Mouse (Mus musculus) forebrain, embryonic 15.5 days (tissue): ENCODE data around the gene Nt5c1a. TPM values are rescaled to one million over a fixed set of nuclear protein-coding genes. Genes with fewer than 3 reads are reported as not detected.

ENCODE experiments used
- ATAC-seq: fragments of 200-750 bp; cut with Nextera tagmentation; replicated peaks from 2 replicates; pipeline ENCODE4 v1.8.0; 2017; ENCODE audit warnings: mild to moderate bottlenecking, moderate TSS enrichment, moderate library complexity
- H3K27ac ChIP-seq: fragments of 300-500 bp; sonication (generic); replicated peaks from 2 replicates; pipeline ENCODE4 v1.5.1; 2015; ENCODE audit warnings: mild to moderate bottlenecking, inconsistent platforms
- H3K27me3 ChIP-seq: fragments of 300-500 bp; sonication (generic); 2 replicates; pipeline ENCODE4 v1.6.1; 2015; ENCODE audit warnings: inconsistent platforms
- H3K36me3 ChIP-seq: fragments of 300-500 bp; sonication (generic); 2 replicates; pipeline ENCODE4 v1.6.1; 2015; ENCODE audit warnings: mild to moderate bottlenecking, inconsistent platforms
- H3K4me1 ChIP-seq: fragments of 300-500 bp; sonication (generic); 2 replicates; pipeline ENCODE4 v1.6.1; 2015; ENCODE audit warnings: inconsistent platforms
- H3K4me2 ChIP-seq: fragments of 300-500 bp; sonication (generic); replicated peaks from 2 replicates; pipeline ENCODE4 v1.6.1; 2015; ENCODE audit warnings: mild to moderate bottlenecking, inconsistent platforms
- H3K4me3 ChIP-seq: fragments of 300-500 bp; sonication (generic); 2 replicates; pipeline ENCODE4 v1.5.1; 2015; ENCODE audit warnings: mild to moderate bottlenecking, inconsistent platforms
- H3K9ac ChIP-seq: fragments of 300-500 bp; sonication (generic); replicated peaks from 2 replicates; pipeline ENCODE4 v1.6.1; 2015; ENCODE audit warnings: mild to moderate bottlenecking, inconsistent platforms
- H3K9me3 ChIP-seq: fragments of 300-500 bp; sonication (generic); 2 replicates; pipeline ENCODE4 v1.6.1; 2016; ENCODE audit warnings: inconsistent platforms
- WGBS: fragments of 180-500 bp; shearing (Covaris S2); methylation state at CpG from one replicate; pipeline ENCODE4 v1.1.7; 2015; ENCODE audit warnings: mixed read lengths; 5-methylcytosine and 5-hydroxymethylcytosine counted together
- polyA plus RNA-seq: library from polyadenylated mRNA; unstranded; fragments of >200 nt; fragmentation: Nextera tagmentation; extraction: Ambion mirVana; gene quantifications from 2 replicates; pipeline ENCODE4 v1.2.1, GENCODE M21; 2015

Gene Nt5c1a
- polyA plus RNA-seq, 1 experiment from 2014 or later, result not detected

GRCm38 (mm10) chr4:123213975-123214374 is 12.7 kb downstream of the Nt5c1a start:
- no peak for ATAC-seq
- Histone ChIP-seq H3K4me1 (no peaks in the 10 kb centered on the region; the same call in 1 of the 2 replicates), H3K36me3 (no peaks in the 10 kb centered on the region), H3K27me3 (no peaks in the 10 kb centered on the region), H3K9ac (no peak overlapping the region), H3K27ac (no peak overlapping the region), H3K9me3 (no peaks in the 10 kb centered on the region), H3K4me3 (no peak overlapping the region), H3K4me2 (no peak overlapping the region)
- WGBS, result 94% methylated on average over 9 of the region's 9 CpGs

- Histone ChIP-seq H3K4me1 (no peaks in the 10 kb centered on the region; the same call in 1 of the 2 replicates), H3K27me3 (no peaks in the 10 kb centered on the region), H3K9me3 (no peaks in the 10 kb centered on the region), H3K4me2 (no peak overlapping the region), H3K9ac (no peak overlapping the region), H3K36me3 (no peaks in the 10 kb centered on the region), H3K27ac (peak overlapping the region; percentile 55), H3K4me3 (no peak overlapping the region)
- peak; percentile 57 for ATAC-seq
- 65% methylated on average over 1 of the region's 1 CpGs for WGBS
Observed at GRCm38 (mm10) chr4:123215367-123215766, 14.1 kb downstream of the Nt5c1a start.

GRCm38 (mm10) chr4:123216782-123217181 is 15.5 kb downstream of the Nt5c1a start:
- H3K9me3 ChIP-seq, result no peaks in the 10 kb centered on the region
- no peaks in the 10 kb centered on the region for H3K36me3 ChIP-seq
- no peak overlapping the region for H3K4me2 ChIP-seq
- no peaks in the 10 kb centered on the region; the same call in 1 of the 2 replicates for H3K4me1 ChIP-seq
- H3K27ac ChIP-seq, result no peak overlapping the region
- no peak overlapping the region for H3K4me3 ChIP-seq
- ATAC-seq, result no peak
- no peak overlapping the region for H3K9ac ChIP-seq
- no peaks in the 10 kb centered on the region for H3K27me3 ChIP-seq
- 17% methylated on average over 1 of the region's 1 CpGs for WGBS

GRCm38 (mm10) chr4:123219720-123220357 is 18.5 kb downstream of the Nt5c1a start:
- Histone ChIP-seq H3K27me3 (no peaks in the 10 kb centered on the region), H3K9ac (no peak overlapping the region), H3K4me1 (no peaks in the 10 kb centered on the region; the same call in 1 of the 2 replicates), H3K36me3 (no peaks in the 10 kb centered on the region), H3K4me2 (no peak overlapping the region), H3K9me3 (no peaks in the 10 kb centered on the region), H3K27ac (no peak overlapping the region), H3K4me3 (no peak overlapping the region)
- 76% methylated on average over 15 of the region's 15 CpGs for WGBS
- ATAC-seq, result peak; percentile 76

- Histone ChIP-seq H3K9ac (no peak overlapping the region), H3K4me3 (no peak overlapping the region), H3K27me3 (no peaks in the 10 kb centered on the region), H3K9me3 (no peaks in the 10 kb centered on the region), H3K27ac (no peak overlapping the region), H3K4me2 (no peak overlapping the region), H3K4me1 (no peaks in the 10 kb centered on the region), H3K36me3 (no peaks in the 10 kb centered on the region)
- 94% methylated on average over 4 of the region's 4 CpGs for WGBS
- no peak for ATAC-seq
Observed at GRCm38 (mm10) chr4:123220637-123221036, 19.3 kb downstream of the Nt5c1a start.

- no peaks in the 10 kb centered on the region for H3K4me1 ChIP-seq
- H3K4me3 ChIP-seq, result no peak overlapping the region
- ATAC-seq, result no peak
- no peak overlapping the region for H3K4me2 ChIP-seq
- H3K27ac ChIP-seq, result no peak overlapping the region
- no peaks in the 10 kb centered on the region for H3K36me3 ChIP-seq
- no peaks in the 10 kb centered on the region for H3K9me3 ChIP-seq
- no peaks in the 10 kb centered on the region for H3K27me3 ChIP-seq
- H3K9ac ChIP-seq, result no peak overlapping the region
- 42% methylated on average over 3 of the region's 3 CpGs for WGBS
Observed at GRCm38 (mm10) chr4:123223309-123223708, 22.0 kb downstream of the Nt5c1a start.

GRCm38 (mm10) chr4:123225718-123226403 is 24.6 kb downstream of the Nt5c1a start:
- Histone ChIP-seq H3K4me2 (no peak overlapping the region), H3K4me1 (no peaks in the 10 kb centered on the region), H3K27me3 (no peaks in the 10 kb centered on the region), H3K9me3 (no peaks in the 10 kb centered on the region), H3K9ac (no peak overlapping the region), H3K4me3 (no peak overlapping the region), H3K27ac (no peak overlapping the region), H3K36me3 (no peaks in the 10 kb centered on the region)
- 81% methylated on average over 10 of the region's 10 CpGs for WGBS
- ATAC-seq, result no peak

- WGBS, result 56% methylated on average over 4 of the region's 4 CpGs
Observed at GRCm38 (mm10) chr4:123227707-123228106, 26.4 kb downstream of the Nt5c1a start.

GRCm38 (mm10) chr4:123228270-123228669 is 27.0 kb downstream of the Nt5c1a start:
- 58% methylated on average over 2 of the region's 2 CpGs for WGBS
- Histone ChIP-seq H3K4me1 (no peaks in the 10 kb centered on the region), H3K27me3 (peaks cover 11% of the 10 kb centered on the region; the same call in 1 of the 2 replicates), H3K27ac (no peak overlapping the region), H3K36me3 (no peaks in the 10 kb centered on the region), H3K4me2 (no peak overlapping the region), H3K4me3 (no peak overlapping the region), H3K9me3 (no peaks in the 10 kb centered on the region), H3K9ac (no peak overlapping the region)
- ATAC-seq, result no peak

More at GRCm38 (mm10) chr4:123227707-123228106, 26.4 kb downstream of the Nt5c1a start:
- no peaks in the 10 kb centered on the region for H3K9me3 ChIP-seq
- H3K4me2 ChIP-seq, result no peak overlapping the region
- H3K4me1 ChIP-seq, result no peaks in the 10 kb centered on the region
- no peak overlapping the region for H3K9ac ChIP-seq
- no peak for ATAC-seq
- peaks cover 6% of the 10 kb centered on the region; the same call in 1 of the 2 replicates for H3K27me3 ChIP-seq
- H3K36me3 ChIP-seq, result no peaks in the 10 kb centered on the region
- H3K27ac ChIP-seq, result no peak overlapping the region
- no peak overlapping the region for H3K4me3 ChIP-seq

GRCm38 (mm10) chr4:123229166-123229565 is 27.9 kb downstream of the Nt5c1a start:
- peaks cover 20% of the 10 kb centered on the region; the same call in 1 of the 2 replicates for H3K27me3 ChIP-seq
- ATAC-seq, result no peak
- no peaks in the 10 kb centered on the region for H3K9me3 ChIP-seq
- 89% methylated on average over 11 of the region's 11 CpGs for WGBS
- H3K27ac ChIP-seq, result no peak overlapping the region
- no peak overlapping the region for H3K9ac ChIP-seq
- H3K36me3 ChIP-seq, result no peaks in the 10 kb centered on the region
- no peak overlapping the region for H3K4me3 ChIP-seq
- H3K4me2 ChIP-seq, result no peak overlapping the region
- H3K4me1 ChIP-seq, result peaks cover 8% of the 10 kb centered on the region

- Histone ChIP-seq H3K36me3 (no peaks in the 10 kb centered on the region), H3K4me1 (peaks cover 8% of the 10 kb centered on the region), H3K9ac (no peak overlapping the region), H3K27ac (no peak overlapping the region), H3K9me3 (no peaks in the 10 kb centered on the region), H3K27me3 (peaks cover 21% of the 10 kb centered on the region; the same call in 1 of the 2 replicates), H3K4me2 (no peak overlapping the region), H3K4me3 (no peak overlapping the region)
- no peak for ATAC-seq
- 81% methylated on average over 3 of the region's 3 CpGs for WGBS
Observed at GRCm38 (mm10) chr4:123232841-123233240, 31.5 kb downstream of the Nt5c1a start.

- no peaks in the 10 kb centered on the region for H3K9me3 ChIP-seq
- peak; percentile 38; the same call in 1 of the 2 replicates for ATAC-seq
- WGBS, result 1% methylated on average over 48 of the region's 52 CpGs
- H3K4me2 ChIP-seq, result peak within 1 kb of the TSS; percentile 59
- no peaks in the 10 kb centered on the region for H3K36me3 ChIP-seq
- H3K4me1 ChIP-seq, result peaks cover 8% of the 10 kb centered on the region
- no peak within 1 kb of the TSS for H3K27ac ChIP-seq
- H3K27me3 ChIP-seq, result peaks cover 29% of the 10 kb centered on the region; the same call in 1 of the 2 replicates
- H3K4me3 ChIP-seq, result peak within 1 kb of the TSS; percentile 36
- peak within 1 kb of the TSS; percentile 30 for H3K9ac ChIP-seq
Observed at GRCm38 (mm10) chr4:123233492-123234084, 32.3 kb downstream of the Nt5c1a start, which contains the start of gene Heyl. TSS of gene Heyl (plus strand) at chr4:123233556.
